Mouse (Mus musculus) midbrain, postnatal 0 days (tissue): ENCODE results near the gene B3galt4. TPM values are rescaled to one million over a fixed set of nuclear protein-coding genes. Genes with fewer than 3 reads are reported as not detected.
A peak's percentile ranks its signal among the peaks of the same experiment; 100 is the strongest.
"Not testable (repeated sequence)": the region's sequence is repeated elsewhere in the genome, so short reads cannot be mapped to it uniquely, and the experiment has no call there.

ENCODE experiments used
- ATAC-seq: fragments of 200-750 bp; cut with Nextera tagmentation; 2 replicates; pipeline ENCODE4 v1.8.0; 2017; ENCODE audit warnings: moderate number of reproducible peaks, mild to moderate bottlenecking, moderate TSS enrichment, moderate library complexity; ENCODE audit not compliant: low FRiP score
- DNase-seq: peaks from one replicate; pipeline ENCODE4 v3.0.0-alpha.2; 2015; ENCODE audit warnings: low spot score
- H3K27ac ChIP-seq: fragments of 300-500 bp; sonication (generic); 2 replicates; pipeline ENCODE4 v1.5.1; 2014; ENCODE audit warnings: low read depth, mild to moderate bottlenecking, low read length, mixed read lengths
- H3K27me3 ChIP-seq: fragments of 300-500 bp; sonication (generic); 2 replicates; pipeline ENCODE4 v1.6.1; 2014; ENCODE audit warnings: low read length, control low read depth, mixed read lengths; ENCODE audit not compliant: insufficient read depth
- H3K36me3 ChIP-seq: fragments of 300-500 bp; sonication (generic); 2 replicates; pipeline ENCODE4 v1.6.1; 2014; ENCODE audit warnings: low read length, control low read depth, mixed read lengths; ENCODE audit not compliant: insufficient read depth
- H3K4me1 ChIP-seq: fragments of 300-500 bp; sonication (generic); 2 replicates; pipeline ENCODE4 v1.6.1; 2014; ENCODE audit warnings: mild to moderate bottlenecking, control low read depth, antibody characterized with exemption, low read length, mixed read lengths; ENCODE audit not compliant: insufficient read depth
- H3K4me2 ChIP-seq: fragments of 300-500 bp; sonication (generic); 2 replicates; pipeline ENCODE4 v1.6.1; 2014; ENCODE audit warnings: low read depth, mild to moderate bottlenecking, low read length, mixed read lengths; ENCODE audit not compliant: poor library complexity, severe bottlenecking
- H3K4me3 ChIP-seq: fragments of 300-500 bp; sonication (generic); 2 replicates; pipeline ENCODE4 v1.5.1; 2014; ENCODE audit warnings: low read depth, mild to moderate bottlenecking, low read length, moderate library complexity
- H3K9ac ChIP-seq: fragments of 300-500 bp; sonication (generic); replicated peaks from 2 replicates; pipeline ENCODE4 v1.6.1; 2014; ENCODE audit warnings: mild to moderate bottlenecking, low read length, moderate library complexity, mixed read lengths; ENCODE audit not compliant: poor library complexity, severe bottlenecking
- H3K9me3 ChIP-seq: fragments of 300-500 bp; sonication (generic); 2 replicates; pipeline ENCODE4 v1.6.1; 2016; ENCODE audit warnings: low read length, control low read depth
- CTCF ChIP-seq: IDR thresholded peaks from 2 replicates; pipeline ENCODE4 v1.5.1; 2016; ENCODE audit warnings: antibody characterized with exemption, mild to moderate bottlenecking
- WGBS: fragments of 180-500 bp; shearing (Covaris S2); extraction: QIAGEN DNeasy Blood & Tissue Kit; methylation state at CpG from one replicate; pipeline ENCODE4 v1.1.7; 2014; 5-methylcytosine and 5-hydroxymethylcytosine counted together
- polyA plus RNA-seq: library from polyadenylated mRNA; unstranded; fragments of >200 nt; fragmentation: Nextera tagmentation; extraction: Ambion mirVana; gene quantifications from 2 replicates; pipeline ENCODE4 v1.2.1, GENCODE M21; 2015
- total RNA-seq: library from RNA; depleted of rRNA; stranded (reverse); fragments of >200 nt; gene quantifications from 2 replicates; pipeline ENCODE4 v1.2.3, GENCODE M21; 2014

Gene B3galt4
- total and polyA plus RNA-seq, 2 experiments from 2014 or later, result 11.1 to 14.1 TPM

DNA sequence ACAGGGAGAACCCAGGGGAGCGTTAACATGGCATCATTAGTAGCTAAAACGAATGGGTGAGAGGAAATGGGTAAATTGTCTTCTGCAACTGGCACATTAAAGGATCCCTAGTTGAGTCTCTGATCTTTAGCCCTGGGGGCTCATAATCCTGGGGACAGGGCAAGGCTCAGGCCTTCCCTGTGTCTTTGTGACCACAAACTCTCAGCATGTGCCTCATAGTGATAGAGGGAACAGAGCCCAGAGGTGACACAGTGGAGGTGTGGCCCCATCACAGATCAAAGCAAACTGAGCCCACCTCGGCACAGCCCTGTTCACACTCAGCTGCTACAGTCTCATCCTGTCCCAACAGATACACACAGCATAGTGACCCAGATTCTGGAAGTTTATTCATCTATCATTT is 44.4 kb upstream of the B3galt4 start:
- ATAC-seq (no peak), DNase-seq (no peak)
- Histone ChIP-seq H3K27ac (no peak overlapping the region), H3K4me3 (no peak overlapping the region), H3K36me3 (no peaks in the 10 kb centered on the region), H3K27me3 (peaks cover 7% of the 10 kb centered on the region; the same call in 1 of the 2 replicates), H3K9me3 (no peaks in the 10 kb centered on the region), H3K9ac (no peak overlapping the region), H3K4me1 (0 out of 2 replicates have a peak, but pooled peaks cover 4% of the 10 kb centered on the region), H3K4me2 (no peak overlapping the region)
- 76% methylated on average over 3 of the region's 3 CpGs for WGBS
- no peak for TF ChIP-seq CTCF

DNA sequence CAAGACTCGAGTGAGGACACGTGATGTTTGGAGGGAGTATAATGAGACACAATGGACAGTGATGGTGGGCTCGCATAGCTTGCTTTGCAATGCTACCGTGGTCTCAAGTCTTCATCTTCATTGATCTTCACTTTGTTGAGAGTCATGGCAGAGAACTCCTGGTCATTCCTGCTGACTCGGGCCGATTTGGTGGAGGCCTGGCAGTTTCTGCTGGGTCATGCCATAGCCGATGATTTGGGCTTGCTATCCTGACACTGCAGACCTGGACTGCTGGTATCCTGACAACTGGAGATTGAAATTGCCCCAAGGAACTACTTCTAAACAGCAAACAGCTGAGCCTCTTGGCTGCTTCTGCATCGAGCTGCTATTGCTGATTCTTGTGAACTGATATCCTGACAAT is 43.7 kb upstream of the B3galt4 start:
- 0 out of 2 replicates have a peak, but pooled peaks cover 3% of the 10 kb centered on the region for H3K4me1 ChIP-seq
- H3K36me3 ChIP-seq, result no peaks in the 10 kb centered on the region
- no peaks in the 10 kb centered on the region for H3K9me3 ChIP-seq
- 88% methylated on average over 8 of the region's 8 CpGs for WGBS
- DNase-seq, result no peak
- no peak for ATAC-seq
- H3K9ac ChIP-seq, result no peak overlapping the region
- H3K27ac ChIP-seq, result no peak overlapping the region
- H3K27me3 ChIP-seq, result peaks cover 2% of the 10 kb centered on the region; the same call in 1 of the 2 replicates
- H3K4me2 ChIP-seq, result no peak overlapping the region
- no peak overlapping the region for H3K4me3 ChIP-seq
- TF ChIP-seq CTCF, result no peak

DNA sequence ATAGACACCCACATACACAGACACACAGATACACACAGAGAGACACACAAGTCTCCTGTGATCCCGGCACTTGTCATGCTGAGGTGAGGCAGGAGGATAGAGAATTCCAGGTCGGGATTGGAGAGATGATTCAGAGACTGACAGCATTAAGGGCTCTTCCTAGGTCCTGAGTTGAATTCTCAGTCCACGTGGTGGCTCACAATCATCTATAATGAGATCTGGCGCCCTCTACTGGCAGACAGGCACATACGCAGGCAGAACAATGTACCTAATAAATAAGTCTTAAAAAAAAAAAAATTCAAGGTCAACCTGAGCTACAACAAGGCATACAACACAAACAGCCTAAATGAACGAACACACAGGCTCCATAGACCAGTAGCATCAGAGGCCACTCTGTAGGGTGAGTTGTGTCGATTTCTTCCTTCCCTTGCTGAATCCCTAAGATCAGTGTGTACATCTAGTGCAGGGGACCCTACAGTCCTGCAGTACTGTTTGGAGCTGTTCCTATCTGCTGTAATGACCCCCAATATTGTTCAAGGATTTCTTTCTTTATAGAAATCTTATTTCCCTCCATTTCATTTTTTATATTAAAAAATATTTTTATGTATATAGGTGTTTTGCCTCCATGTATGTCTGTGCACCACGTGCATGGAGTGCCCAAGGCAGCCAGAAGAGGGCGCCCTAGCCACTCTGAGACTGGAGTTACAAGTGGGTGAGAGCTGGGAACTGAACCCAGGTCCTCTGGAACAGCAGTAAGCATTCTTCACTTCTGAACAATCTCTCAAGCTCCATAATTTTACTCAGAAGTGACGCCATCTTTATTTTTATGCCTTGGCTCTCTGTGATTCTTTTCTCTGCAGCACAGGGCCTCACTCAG is 40.7 kb upstream of the B3galt4 start:
- Histone ChIP-seq H3K9me3 (no peaks in the 10 kb centered on the region), H3K4me2 (no peak overlapping the region)
- WGBS, result 33% methylated on average over 10 of the region's 10 CpGs

DNA sequence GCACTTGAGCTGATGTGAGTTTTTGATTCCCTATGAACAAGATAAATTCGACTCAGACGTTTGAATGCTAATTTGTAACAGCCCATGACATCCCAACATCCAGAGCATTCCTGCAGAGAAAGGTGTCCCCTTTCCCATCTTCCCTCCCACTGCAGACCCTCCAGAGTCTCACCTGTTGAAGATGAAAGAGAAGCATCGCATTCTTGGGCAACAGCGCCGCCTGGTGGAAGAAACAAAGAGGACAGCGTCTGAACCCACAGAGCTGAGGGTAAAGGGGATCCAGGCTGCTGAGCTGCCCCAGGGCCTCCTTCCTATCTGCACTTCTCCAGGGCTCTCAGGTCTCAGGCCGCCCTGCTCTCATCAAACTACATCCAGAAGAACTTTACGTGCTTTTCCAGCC is 30.8 kb upstream of the B3galt4 start:
- Histone ChIP-seq H3K27me3 (peaks cover 20% of the 10 kb centered on the region), H3K27ac (peak overlapping the region; percentile 81; the same call in 1 of the 2 replicates), H3K4me2 (peak overlapping the region; percentile 49), H3K4me3 (peak overlapping the region; percentile 46)
- DNase-seq, result peak; percentile 60
- H3K9me3 ChIP-seq, H3K4me1 ChIP-seq, H3K36me3 ChIP-seq, ATAC-seq, H3K9ac ChIP-seq: not testable (repeated sequence)
- 15% methylated on average over 8 of the region's 8 CpGs for WGBS
- peak; percentile 90 for TF ChIP-seq CTCF

More for the DNA sequence above, 40.7 kb upstream of the B3galt4 start:
- TF ChIP-seq CTCF, result peak; percentile 88
- peak; percentile 89 for DNase-seq
- no peak overlapping the region for H3K4me3 ChIP-seq
- H3K27ac ChIP-seq, result no peak overlapping the region
- H3K4me1 ChIP-seq, result no peaks in the 10 kb centered on the region
- no peak overlapping the region for H3K9ac ChIP-seq
- H3K27me3 ChIP-seq, result peaks cover 5% of the 10 kb centered on the region; the same call in 1 of the 2 replicates
- ATAC-seq, result no peak
- H3K36me3 ChIP-seq, result no peaks in the 10 kb centered on the region

DNA sequence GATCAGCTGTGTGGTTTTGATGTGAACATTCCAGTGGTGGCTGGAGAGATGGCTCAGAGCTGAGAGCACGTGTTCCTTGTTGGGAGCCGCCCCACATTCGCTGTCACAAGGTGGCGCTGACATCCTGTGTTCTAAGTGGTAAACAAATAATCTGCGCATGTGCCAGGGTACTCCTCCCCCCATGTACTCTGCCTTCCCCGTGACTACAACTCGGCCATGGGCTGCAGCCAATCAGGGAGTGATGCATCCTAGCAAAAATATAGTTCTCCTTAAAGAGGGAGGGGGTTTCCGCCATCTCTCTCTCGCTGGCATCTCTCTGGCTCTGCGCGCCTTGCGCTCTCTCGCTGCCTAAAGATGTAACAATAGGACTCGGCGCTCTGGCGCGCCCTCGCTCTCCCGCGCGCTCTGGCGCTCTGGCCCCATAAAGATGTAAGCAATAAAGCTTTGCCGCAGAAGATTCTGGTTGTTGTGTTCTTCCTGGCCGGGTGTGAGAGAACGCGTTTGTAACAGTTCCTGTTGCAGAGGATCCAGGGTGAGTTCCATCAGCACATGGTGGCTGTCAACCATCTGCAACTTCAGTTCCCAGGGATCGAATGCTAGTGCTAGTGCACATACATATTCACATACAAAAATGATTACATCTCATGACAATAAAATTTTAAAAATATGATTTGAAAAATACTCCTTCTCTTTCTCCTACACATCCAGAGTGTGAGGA is 30.1 kb upstream of the B3galt4 start:
- H3K27me3 ChIP-seq, result peaks cover 28% of the 10 kb centered on the region
- ATAC-seq (peak; percentile 94), DNase-seq (peak; percentile 98)
- H3K9me3 ChIP-seq, H3K36me3 ChIP-seq, H3K4me1 ChIP-seq: not testable (repeated sequence)
- peak overlapping the region; percentile 81 for H3K27ac ChIP-seq
- peak overlapping the region; percentile 55; the same call in 1 of the 2 replicates for H3K9ac ChIP-seq
- WGBS, result 1% methylated on average over 27 of the region's 27 CpGs
- TF ChIP-seq CTCF, result peak; percentile 81
- H3K4me2 ChIP-seq, result peak overlapping the region; percentile 49
- H3K4me3 ChIP-seq, result peak overlapping the region; percentile 46
